Mouse (Mus musculus) erythroblast, embryonic 14.5 days (primary cell): ENCODE results near the gene Lats2.

ENCODE experiments used
- GATA1 ChIP-seq: IDR thresholded peaks from 2 replicates; pipeline ENCODE4 v1.6.1; 2012; ENCODE audit warnings: low read length, inconsistent platforms, mixed read lengths
- TAL1 ChIP-seq: IDR thresholded peaks from 3 replicates; pipeline ENCODE4 v1.6.1; 2012; ENCODE audit warnings: low read length, inconsistent platforms, mixed read lengths

DNA sequence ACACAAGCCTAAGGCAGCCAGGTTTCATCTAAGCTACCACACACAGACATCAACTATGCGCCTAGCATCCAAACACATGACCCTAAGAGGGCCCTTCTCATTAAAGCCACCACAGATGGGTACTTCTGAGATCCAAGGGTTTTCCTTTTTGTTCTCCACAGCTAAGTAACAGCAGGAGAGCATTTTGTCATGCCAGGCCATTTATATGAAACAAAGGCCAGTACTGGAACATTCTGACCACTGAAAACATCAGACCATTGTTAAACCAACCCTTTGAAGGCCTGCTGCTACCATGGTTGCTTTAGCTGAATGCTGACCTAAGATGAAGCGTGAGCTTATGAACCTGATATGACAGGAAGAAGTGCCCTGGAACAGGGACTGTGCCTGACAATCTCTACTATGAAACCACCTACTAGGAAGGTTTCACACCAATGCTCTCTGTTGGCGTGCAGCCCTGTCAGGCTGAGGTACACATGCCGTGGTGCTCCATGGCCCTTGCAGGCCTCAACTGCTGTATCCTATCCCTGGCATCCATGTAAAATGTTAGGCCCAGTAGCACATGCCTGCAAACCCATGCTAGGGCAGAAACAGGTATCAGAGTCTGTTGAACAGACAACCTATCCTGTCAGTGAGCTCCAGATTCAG lies 41.5 kb downstream of the Lats2 start:
- TF ChIP-seq TAL1: no peak
- no peak for TF ChIP-seq GATA1
